Mouse (Mus musculus) adrenal gland, postnatal 36 days (tissue): ENCODE results near the gene Zfp654. TPM values are rescaled to one million over a fixed set of nuclear protein-coding genes. Genes with fewer than 3 reads are reported as not detected.
"Not testable (repeated sequence)": the region's sequence is repeated elsewhere in the genome, so short reads cannot be mapped to it uniquely, and the experiment has no call there.

Experiments used
- DNase-seq, 2 experiments: peaks; one replicate each; pipeline ENCODE4 v3.0.0; 2021; ENCODE audit warnings: mixed read lengths in 1 of 2
- long read RNA-seq, 2 experiments: library from polyadenylated mRNA; stranded (forward); transcript quantifications; one replicate each; pipeline ENCODE4 v2.0.0; 2021; ENCODE audit warnings: borderline sequencing depth in 2 of 2
- total RNA-seq, 2 experiments: library from RNA; stranded (reverse); gene quantifications; 2 replicates each; pipeline ENCODE4 v1.2.3; 2021

The Zfp654 gene
- total RNA-seq = 10 to 100 TPM; 18.7 to 23.3 TPM
- long read RNA-seq, experiment 1, full-length matches to known transcripts = 5 of 7 reads
- long read RNA-seq, experiment 1, partial matches to known transcripts = 0 of 7 reads
- long read RNA-seq, experiment 1, other reads (novel, unspliced or antisense) = 2 of 7 reads
- long read RNA-seq, experiment 2, full-length matches to known transcripts = 1 of 1 reads
- long read RNA-seq, experiment 2, partial matches to known transcripts = 0 of 1 reads
- long read RNA-seq, experiment 2, other reads (novel, unspliced or antisense) = 0 of 1 reads

DNA sequence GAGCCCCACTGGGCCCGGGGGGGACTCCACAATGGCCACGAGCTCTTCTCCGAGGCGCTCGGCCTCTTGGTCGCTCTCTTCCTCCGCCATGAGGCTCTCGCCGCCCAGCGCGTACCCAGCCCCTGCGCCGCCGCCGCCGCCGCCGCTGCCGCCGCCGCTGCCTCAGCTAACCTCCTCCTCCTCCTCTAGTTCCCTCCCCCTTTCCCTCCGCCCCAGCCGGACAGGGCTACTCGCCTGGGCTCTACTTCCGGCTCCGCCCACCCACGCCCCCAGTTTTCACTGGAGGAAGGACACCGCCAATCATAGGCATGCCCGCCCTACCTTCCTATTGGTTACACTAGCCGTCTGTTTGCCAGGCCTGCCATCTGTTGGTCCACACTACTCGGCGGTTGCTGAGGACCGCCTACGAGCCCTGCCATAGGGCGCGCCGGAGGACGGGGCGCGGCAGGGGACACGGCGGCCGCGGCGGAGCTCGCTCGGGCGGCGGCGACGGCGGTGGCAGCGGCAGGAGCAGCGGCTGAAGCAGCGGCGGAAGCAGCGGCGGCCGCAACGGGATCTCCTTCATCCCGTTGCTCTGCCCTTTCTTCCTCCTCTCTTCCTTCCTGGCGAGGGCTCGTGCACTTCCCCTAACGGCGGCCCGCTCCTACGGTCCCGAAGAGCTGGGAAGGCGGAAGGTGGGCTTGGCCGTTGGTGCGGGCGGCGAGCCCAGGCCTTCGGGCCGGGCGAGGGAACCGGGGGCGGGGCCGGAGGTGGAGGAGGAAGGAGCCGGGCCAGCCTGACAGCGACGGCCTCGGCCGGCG is at the start of gene Zfp654, which contains the start of gene Cggbp1:
Gene Zfp654, minus strand, starts transcription at position 90 of the 800 bp plus-strand sequence.
Gene Cggbp1, plus strand, starts transcription at position 434 of the 800 bp plus-strand sequence.
- DNase-seq = peak; percentile 100

DNA sequence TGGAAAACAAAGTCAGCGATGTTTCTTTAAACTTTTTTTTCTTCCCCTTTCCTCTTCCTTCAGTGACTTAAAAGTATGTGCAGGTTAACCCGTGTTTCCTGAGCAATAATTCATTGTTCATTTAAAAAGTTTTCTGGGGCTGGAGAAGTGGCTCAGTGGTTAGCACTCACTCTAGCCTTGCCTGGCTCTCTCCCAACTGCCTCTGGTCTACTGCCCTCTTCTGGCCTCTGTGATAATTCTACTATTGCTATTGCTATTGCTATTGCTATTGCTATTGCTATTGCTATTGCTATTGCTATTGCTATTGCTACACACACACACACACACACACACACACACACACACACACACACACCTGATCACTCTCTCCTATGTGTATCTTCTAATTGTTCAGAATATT is 47.6 kb upstream of the Zfp654 start:
- peak; percentile 27 to 57 for DNase-seq

DNA sequence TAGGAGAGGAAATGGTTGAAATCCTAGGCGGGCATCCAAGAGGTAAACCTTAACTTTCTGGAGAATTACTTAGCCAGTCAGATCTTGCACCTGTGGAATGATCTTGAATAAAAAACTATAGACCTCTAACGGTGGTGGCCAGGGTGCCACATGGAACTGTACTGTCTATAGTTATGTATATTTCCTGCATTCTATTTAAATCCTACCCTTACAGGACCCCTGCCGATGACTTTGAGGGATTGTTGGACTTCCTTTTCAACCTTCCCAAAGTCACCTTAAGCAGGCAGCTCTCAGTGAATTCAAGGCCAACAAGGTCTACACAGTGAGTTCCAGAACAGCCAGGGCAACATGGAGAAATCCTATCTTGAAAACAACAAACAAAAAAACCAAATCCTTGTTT is 38.0 kb upstream of the Zfp654 start:
- no peak for DNase-seq

DNA sequence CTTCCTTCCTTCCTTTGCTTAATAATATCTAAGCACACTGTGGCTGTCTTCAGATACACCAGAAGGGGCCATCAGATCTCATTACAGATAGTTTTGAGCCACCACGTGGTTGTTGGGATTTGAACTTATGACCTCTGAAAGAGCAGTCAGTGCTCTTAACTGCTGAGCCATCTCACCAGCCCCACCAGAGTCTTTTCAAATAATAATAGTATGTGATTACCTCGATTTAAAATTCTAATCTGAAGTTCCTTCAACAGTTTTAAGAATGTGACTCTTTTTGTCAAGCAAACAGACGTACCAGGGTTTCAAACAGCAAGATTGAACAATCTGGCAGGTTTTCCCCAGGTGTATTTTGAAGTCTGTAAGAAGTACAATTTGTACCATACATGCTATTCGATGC is 34.1 kb upstream of the Zfp654 start:
- DNase-seq = no peak

DNA sequence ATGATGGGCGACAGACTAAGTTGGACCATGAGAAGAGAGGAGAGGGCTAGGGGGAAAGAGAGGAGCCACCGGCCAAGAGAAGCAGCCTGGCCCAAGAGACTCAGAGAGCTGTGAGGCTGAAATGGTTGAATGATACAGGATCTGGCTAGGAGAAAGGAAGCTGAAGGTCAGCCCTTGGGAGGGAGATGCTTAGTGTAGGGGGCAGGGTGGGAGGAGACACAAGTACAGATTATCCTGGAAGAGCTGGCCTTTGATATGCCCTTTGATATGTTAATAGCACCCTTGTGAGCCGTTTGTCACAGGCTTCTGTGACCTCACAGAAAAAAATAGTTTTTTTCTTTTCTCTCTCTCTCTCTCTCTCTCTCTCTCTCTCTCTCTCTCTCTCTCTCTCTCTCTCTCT is 33.7 kb upstream of the Zfp654 start:
- DNase-seq = peak; percentile 43 to 64

DNA sequence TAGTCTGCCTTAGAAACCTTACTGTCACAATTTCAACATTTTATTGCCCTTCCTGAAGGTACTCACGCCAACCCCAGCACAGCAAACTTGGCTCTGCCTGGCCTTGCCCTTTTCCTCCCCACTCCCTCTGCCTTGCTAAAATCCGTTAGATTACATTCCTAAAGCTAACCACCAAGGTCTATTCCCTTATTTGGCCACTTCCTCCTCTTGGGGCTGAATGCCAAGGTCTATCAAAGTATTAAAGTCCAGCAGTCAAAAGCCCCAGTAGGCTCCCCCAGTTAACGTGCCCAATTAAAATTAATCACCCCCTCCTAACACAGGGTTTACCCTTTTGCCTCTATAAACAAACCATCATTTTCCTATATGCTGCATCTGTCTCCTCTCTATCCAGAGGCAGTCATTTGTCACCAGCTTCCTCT is 33.0 kb upstream of the Zfp654 start:
- DNase-seq = peak; percentile 78 to 79

DNA sequence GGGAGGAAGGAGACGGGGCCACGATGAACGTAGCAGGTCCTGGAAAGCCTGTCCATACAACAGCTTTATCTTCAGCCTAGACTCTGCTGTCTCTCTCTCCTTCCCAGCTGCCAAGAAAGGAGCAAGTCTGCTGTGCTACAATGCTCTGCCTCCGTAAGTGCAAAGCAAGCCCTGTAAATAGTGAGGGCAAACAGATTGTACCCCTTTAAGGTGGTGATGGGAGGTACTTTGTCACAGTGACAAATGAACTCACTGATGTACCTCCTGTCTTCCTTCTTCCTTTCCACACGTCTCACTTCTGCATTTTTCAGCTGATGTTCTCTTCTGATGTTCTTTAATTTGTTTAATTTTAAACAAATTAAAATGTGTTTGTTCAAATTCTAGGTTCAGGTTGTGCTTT is 32.4 kb upstream of the Zfp654 start:
- peak; percentile 21 to 25 for DNase-seq

DNA sequence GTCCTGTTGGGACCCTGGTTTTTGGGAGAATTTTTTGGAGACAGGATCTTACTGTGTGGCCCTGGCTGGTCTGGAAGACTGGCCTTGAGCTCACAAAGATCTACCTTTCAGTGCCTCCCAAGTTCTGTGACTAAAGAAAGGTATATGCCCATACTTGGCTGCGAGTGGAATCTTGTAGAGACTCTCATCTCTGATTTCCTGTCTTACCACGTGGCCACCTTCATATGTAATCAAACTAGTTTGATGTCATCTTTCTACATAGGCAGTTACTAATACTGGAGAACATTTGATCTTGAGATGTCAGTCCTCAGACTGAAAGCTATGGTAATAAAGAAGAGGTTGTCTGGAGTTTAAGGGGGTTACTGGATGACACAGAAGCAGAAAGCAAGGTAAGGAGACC is 30.0 kb upstream of the Zfp654 start:
- DNase-seq = no peak

DNA sequence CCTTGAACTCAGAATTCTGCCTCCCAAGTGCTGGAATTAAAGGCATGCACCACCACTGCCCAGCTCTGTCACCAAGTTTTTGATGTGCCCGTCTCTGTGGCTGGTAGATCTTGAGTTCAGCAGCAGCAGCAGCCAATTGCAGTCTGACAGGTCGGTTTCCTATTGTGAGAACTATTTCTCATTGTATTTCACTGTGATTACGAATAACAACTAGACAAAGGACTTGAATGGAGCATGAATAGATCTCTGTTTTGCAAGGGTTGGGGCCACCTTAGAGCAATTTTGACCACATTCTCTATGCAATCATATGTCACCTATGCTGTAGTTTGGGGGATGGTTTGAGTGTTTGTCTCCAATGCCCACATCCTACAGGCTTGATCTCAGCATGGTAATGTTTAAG is 29.5 kb upstream of the Zfp654 start:
- no peak for DNase-seq

DNA sequence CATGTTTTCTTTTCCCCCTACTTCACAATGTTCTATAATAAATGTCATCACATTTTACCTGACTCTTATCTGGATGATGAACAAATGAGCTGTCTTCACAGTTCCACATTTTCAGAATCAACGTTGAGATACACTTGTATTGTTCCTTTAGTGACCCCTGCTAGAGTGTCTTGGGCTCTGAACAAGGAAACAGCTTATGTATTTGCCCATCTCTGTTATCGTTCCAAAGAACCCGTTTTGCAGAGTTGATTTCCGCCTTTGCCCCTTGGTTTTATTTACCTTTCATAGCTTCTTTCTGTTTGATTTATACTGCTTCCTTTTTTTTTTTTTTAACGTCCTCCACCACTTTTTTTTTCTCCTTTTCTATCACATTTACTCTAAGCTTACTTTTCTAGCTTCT is 28.3 kb upstream of the Zfp654 start:
- DNase-seq = no peak

DNA sequence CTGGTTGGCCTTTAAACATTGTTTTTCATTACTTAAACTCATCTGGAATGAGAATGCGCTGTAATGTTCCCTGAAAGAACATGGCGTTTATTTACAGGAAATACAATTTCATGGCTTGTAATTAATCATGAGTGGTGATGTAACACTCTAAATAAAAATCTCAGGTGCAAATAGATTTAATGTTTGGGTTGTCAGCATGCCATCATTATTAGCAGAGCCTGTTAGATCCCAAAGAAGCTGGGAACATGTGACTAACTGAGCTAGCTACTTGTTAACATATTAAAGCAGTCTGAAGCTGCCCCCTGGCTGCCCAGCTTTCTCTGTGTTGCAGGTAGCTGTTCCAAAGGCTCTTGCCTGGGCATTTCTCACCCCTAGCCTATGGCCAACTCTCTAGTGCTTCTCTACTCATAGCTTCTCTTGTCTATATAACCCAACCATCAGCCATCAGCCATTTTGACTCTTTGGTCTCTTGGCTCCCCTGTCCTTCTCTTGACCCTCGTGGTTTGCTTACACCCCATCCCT is 27.2 kb upstream of the Zfp654 start:
- no peak for DNase-seq

DNA sequence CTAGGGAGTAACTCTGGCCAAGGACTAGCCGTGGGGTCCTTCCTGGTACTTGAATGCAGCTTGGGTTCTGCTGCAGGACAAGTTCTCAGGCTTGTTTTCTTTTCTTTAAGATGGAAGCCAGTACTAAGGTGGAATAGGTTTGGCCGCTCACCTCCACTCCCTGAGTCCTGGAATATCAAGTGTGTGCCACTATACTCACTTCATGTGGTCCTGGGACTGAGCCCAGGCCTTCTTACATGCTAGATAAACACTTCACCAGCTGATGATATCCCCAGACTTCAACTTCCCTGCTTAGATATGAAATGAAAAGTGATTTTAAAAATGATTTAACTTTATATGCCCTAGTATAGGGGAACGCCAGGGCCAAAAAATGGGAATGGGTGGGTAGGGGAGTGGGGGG is 25.9 kb upstream of the Zfp654 start:
- no peak for DNase-seq

DNA sequence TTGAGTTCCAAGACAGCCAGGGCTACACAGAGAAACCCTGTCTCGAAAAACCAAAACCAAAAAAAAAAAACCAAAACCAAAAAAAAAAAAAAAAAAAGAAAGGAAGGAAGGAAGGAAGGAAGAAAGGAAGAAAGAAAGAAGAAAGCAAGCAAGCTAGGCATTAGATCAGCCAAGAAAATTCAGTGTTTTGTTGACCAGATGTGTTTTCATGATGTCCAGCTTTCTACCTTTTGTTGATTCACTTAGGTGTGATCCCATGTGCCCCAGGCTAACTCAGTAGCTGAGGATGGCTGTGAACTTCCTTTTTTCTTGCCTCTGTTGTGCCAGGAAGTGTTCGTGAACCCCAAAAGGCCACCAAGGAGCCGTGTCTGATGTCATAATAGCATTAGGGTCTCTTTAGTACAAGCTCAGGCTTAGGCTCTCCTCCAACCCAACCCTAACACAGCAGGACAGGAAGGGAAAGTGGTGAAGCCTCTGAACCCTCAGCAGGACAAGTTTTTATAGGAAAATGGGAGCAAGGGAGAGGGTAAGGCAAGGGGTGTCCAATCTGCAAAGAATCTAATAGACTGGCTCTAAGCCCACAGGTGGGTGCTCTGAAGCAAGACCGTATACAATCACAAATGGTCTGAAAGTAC is 25.3 kb upstream of the Zfp654 start:
- no peak for DNase-seq

DNA sequence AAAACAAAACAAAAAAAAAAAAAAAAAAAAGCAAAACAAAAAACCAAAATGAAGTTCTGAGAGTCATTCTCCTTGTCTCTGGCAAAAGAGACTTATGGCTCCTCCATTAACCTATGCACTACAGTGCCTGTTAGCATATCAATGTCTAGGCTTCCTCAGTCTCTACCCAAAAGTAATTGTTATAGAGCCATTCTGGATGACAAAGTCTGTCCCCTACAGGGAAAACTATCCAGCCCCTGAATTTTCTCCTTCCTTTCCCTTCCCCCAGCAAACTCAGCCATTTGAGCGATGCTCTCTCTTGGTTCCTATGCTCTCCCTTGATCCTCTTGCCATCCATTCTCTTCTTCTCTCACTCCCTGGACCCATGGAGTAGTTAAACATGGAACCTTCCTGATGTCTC is 24.4 kb upstream of the Zfp654 start:
- no peak for DNase-seq

DNA sequence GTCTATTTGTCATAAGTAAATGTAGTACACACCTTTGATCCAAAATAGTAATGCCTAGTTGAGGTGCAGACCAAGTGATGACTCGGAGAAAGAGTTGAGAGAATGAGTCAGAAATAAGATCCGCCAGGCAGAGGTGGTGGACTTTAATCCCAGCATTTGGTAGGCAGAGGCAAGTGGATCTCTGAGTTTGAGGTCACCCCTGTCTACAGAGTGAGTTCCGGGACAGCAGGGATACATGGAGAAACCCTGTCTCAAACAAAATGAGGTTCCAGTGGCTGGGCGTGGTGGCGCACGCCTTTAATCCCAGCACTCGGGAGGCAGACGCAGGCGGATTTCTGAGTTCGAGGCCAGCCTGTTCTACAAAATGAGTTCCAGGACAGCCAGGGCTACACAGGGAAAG is 23.9 kb upstream of the Zfp654 start:
- no peak for DNase-seq

DNA sequence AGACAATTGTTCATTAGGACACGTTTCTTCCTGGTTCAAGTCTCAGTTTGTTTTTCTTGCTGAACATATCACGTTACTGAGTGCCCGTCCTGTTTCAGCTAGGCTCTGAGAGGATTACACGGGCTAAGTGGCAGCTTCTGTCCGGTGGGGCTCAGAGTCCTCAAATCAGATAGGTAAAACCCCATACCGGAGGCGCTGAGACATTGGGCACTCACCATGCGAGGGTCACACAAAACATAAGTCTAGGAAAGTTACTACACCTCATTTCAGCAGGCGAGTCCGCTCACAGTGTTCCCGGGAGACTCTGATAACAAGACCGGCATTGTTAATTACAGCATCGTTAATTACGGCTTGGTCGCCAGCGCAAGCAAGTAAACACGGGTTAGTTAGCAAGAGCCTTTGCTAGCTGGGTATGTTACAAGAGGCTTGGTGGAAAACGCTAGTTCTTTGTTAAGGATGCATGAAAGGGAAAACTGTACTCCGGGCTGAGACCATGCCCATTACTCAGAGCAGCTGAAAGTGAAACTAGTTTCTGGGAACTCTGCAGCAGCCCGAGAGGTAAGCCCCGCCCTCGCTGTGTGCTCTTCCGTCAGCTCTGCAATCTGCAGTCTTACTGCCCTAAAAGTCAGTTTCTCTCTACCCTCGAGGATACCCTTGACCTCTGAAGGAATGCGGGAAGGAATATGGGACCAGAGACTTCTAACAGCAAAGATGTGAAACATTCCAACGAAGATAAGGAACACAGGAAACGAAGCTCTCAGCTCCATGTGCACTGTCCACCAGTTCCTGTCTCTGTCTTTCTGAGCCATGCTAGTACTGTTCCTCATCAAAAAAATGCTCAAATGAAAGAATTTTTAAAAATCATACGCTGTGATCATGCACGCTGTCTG is 22.2 kb upstream of the Zfp654 start:
- peak; percentile 70 to 81 for DNase-seq

DNA sequence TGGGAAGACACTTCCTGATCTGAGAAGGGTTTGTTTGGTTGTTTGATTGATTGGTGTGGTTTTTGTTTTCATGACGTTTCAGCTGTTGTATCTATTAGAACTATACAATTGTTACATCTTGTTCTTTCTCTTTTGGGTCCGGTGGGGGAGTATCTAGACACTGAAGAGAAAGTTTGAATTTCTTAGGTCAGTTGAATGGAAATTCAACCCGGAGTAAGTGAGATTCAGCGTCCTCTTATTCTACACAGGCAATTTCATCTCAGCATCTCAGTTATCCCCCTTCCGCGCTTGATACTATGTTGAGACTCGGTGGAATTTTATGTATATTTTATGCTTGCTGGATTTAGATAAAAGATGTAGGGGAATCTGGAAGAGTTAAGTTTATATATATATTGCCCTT is 21.4 kb upstream of the Zfp654 start:
- DNase-seq = no peak

DNA sequence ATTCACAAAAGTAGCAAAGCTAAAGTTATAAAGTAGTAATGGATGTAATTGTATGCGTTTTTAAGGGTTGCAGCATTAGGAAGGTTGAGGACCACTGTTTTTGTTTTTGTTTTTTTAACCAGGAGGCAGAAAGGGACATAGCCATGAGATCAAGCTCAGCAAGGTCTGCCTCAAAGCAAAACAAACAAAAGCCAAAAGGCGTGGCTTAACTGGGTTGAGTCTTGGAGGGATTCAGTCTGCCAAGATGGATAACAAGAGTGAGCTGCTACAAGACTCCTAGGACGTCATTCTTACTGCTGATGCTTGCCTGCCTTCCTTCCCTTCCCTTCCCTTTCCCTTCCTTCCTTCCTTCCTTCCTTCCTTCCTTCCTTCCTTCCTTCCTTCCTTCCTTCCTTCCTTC is 20.8 kb upstream of the Zfp654 start:
- DNase-seq = peak in 1 of 2 experiments; percentile 33

DNA sequence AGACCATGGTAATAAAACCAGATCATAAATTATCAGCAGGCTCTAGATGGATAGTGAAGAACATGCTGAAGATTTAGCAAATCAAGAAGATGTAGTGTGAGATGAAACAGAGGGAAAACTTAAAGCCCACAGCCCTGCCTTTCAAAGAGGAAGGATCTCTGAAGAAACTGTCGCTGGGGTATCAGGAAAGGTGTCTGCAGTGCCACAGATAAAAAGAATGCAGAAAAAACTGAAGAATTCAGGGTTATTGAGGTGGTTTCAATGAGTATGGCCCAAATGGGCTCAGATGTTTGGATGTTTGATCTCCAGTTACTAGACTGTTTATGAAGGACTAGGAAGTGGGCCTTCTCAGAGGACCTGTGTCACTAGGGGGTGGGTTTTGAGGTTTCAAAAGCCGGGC is 18.2 kb upstream of the Zfp654 start:
- no peak for DNase-seq

DNA sequence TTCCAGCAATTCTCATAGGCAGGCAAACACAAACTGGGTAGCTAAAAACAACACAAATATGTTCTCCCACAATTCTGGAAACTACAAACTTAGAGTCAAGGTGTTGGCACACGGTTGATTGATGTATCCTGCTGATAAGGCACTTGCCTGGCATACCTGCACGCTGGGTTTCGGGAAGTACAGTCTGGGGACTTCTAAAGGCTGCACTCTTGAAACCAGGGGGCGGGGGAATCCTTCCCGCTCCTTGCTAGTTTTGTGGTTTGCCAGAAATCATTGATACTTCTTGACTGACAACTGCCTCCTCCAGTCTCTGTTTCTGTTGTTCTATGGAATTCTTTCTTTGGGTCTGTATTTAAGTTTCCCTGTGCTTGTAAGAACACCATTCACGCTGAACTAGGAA is 17.2 kb upstream of the Zfp654 start:
- no peak for DNase-seq

DNA sequence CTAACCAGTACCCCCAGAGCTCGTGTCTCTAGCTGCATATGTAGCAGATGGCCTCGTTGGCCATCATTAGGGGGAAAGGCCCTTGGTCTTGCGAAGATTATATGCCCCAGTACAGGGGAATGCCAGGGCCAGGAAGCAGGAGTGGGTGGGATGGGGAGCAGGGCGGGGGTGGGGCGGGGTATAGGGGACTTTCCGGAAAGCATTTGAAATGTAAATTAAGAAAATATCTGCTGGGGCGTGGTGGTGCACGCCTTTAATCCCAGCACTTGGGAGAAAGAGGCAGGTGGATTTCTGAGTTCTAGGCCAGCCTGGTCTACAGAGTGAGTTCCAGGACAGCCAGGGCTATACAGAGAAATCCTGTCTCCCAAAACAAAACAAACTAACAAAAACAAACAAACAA is 14.4 kb upstream of the Zfp654 start:
- DNase-seq = not testable (repeated sequence)

DNA sequence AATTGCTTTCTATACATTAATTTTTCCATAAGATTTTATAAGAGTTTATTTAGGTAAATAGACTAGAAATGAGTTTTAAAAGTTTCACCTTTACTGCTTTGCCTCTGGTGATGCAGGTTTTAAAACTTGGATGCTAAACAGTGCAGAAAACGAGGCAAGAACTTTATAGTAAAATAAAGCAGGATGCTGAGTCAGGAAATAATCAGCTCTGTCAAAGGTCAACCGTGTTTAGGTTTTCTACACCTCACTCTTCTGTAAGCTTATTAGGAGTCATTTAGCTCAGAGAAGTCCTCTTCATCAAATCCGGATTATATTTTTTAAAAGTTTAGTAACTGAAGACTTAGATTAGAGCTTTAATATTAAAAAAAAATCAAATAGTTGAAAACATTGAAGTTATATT is 5.5 kb upstream of the Zfp654 start:
- no peak for DNase-seq
